Mouse (Mus musculus): ENCODE results near the gene Fgf22. TPM values are rescaled to one million over a fixed set of nuclear protein-coding genes. Genes with fewer than 3 reads are reported as not detected.

The Fgf22 gene
- polyA plus RNA-seq, 1 experiment from 2014 or later = 0.18 TPM

- H3K9me3 ChIP-seq (ENCODE audit: low read length) = no peaks in the 10 kb centered on the region
- no peak for ATAC-seq
- no peaks in the 10 kb centered on the region for H3K36me3 ChIP-seq (ENCODE audit: insufficient read depth, low read length)
- no peak overlapping the region for H3K4me2 ChIP-seq (replicated peaks; ENCODE audit: low read depth, low read length)
- WGBS = 61% methylated on average over 28 of the region's 28 CpGs
- DNase-seq (ENCODE audit: low spot score) = no peak
- TF ChIP-seq EP300 (IDR thresholded peaks at IDR 0.05) = no peak
- TF ChIP-seq CTCF (IDR thresholded peaks at IDR 0.05) = no peak
- no peaks in the 10 kb centered on the region for H3K4me1 ChIP-seq (ENCODE audit: insufficient read depth, low read depth, low read length)
- H3K4me3 ChIP-seq (ENCODE audit: low read depth, low read length) = no peak overlapping the region
- no peak overlapping the region for H3K27ac ChIP-seq (ENCODE audit: low read length)
- no peaks in the 10 kb centered on the region for H3K27me3 ChIP-seq (replicated peaks; ENCODE audit: insufficient read depth, low read length)
- no peak overlapping the region for H3K9ac ChIP-seq (replicated peaks; ENCODE audit: low read depth)
Observed at GRCm38 (mm10) chr10:79728323-79729249, 26.3 kb upstream of the Fgf22 start.

- DNase-seq (ENCODE audit: low spot score) (no peak), ATAC-seq (no peak)
- Histone ChIP-seq H3K4me2 (replicated peaks; ENCODE audit: low read depth, low read length) (no peak overlapping the region), H3K9ac (replicated peaks; ENCODE audit: low read depth) (no peak overlapping the region), H3K9me3 (ENCODE audit: low read length) (no peaks in the 10 kb centered on the region), H3K27me3 (replicated peaks; ENCODE audit: insufficient read depth, low read length) (no peaks in the 10 kb centered on the region), H3K4me1 (ENCODE audit: insufficient read depth, low read depth, low read length) (no peaks in the 10 kb centered on the region), H3K36me3 (ENCODE audit: insufficient read depth, low read length) (no peaks in the 10 kb centered on the region), H3K27ac (ENCODE audit: low read length) (no peak overlapping the region), H3K4me3 (ENCODE audit: low read depth, low read length) (no peak overlapping the region)
- 50% methylated on average over 13 of the region's 13 CpGs for WGBS
- TF ChIP-seq CTCF (IDR thresholded peaks at IDR 0.05) (no peak), EP300 (IDR thresholded peaks at IDR 0.05) (no peak)
Observed at GRCm38 (mm10) chr10:79729357-79729965, 25.4 kb upstream of the Fgf22 start.

- Histone ChIP-seq H3K9me3 (ENCODE audit: low read length) (no peaks in the 10 kb centered on the region), H3K4me3 (ENCODE audit: low read depth, low read length) (no peak overlapping the region), H3K4me2 (replicated peaks; ENCODE audit: low read depth, low read length) (no peak overlapping the region), H3K27me3 (replicated peaks; ENCODE audit: insufficient read depth, low read length) (no peaks in the 10 kb centered on the region), H3K27ac (ENCODE audit: low read length) (no peak overlapping the region), H3K4me1 (ENCODE audit: insufficient read depth, low read depth, low read length) (no peaks in the 10 kb centered on the region), H3K9ac (replicated peaks; ENCODE audit: low read depth) (no peak overlapping the region), H3K36me3 (ENCODE audit: insufficient read depth, low read length) (peaks cover 14% of the 10 kb centered on the region; the same call in 1 of the 2 replicates)
- DNase-seq (ENCODE audit: low spot score) (no peak), ATAC-seq (no peak)
- 93% methylated on average over 1 of the region's 1 CpGs for WGBS
- TF ChIP-seq EP300 (IDR thresholded peaks at IDR 0.05) = no peak
- peak; percentile 60 for TF ChIP-seq CTCF (IDR thresholded peaks at IDR 0.05)
Observed at GRCm38 (mm10) chr10:79732500-79732899, 22.4 kb upstream of the Fgf22 start.

- Histone ChIP-seq H3K4me2 (replicated peaks; ENCODE audit: low read depth, low read length) (no peak overlapping the region), H3K9me3 (ENCODE audit: low read length) (peaks cover 3% of the 10 kb centered on the region; the same call in 1 of the 2 replicates), H3K4me1 (ENCODE audit: insufficient read depth, low read depth, low read length) (no peaks in the 10 kb centered on the region), H3K27me3 (replicated peaks; ENCODE audit: insufficient read depth, low read length) (no peaks in the 10 kb centered on the region), H3K36me3 (ENCODE audit: insufficient read depth, low read length) (peaks cover 22% of the 10 kb centered on the region; the same call in 1 of the 2 replicates), H3K4me3 (ENCODE audit: low read depth, low read length) (no peak overlapping the region), H3K9ac (replicated peaks; ENCODE audit: low read depth) (no peak overlapping the region), H3K27ac (ENCODE audit: low read length) (no peak overlapping the region)
- ATAC-seq = no peak
- no peak for DNase-seq (ENCODE audit: low spot score)
- TF ChIP-seq CTCF (IDR thresholded peaks at IDR 0.05) (no peak), EP300 (IDR thresholded peaks at IDR 0.05) (no peak)
- 93% methylated on average over 15 of the region's 15 CpGs for WGBS
Observed at GRCm38 (mm10) chr10:79733847-79734246, 21.0 kb upstream of the Fgf22 start.

- DNase-seq (ENCODE audit: low spot score) (no peak), ATAC-seq (0 out of 2 replicates have a peak, but pooled peaks have one; percentile 26)
- 38% methylated on average over 43 of the region's 52 CpGs for WGBS
Observed at GRCm38 (mm10) chr10:79735361-79735760, 19.5 kb upstream of the Fgf22 start.

GRCm38 (mm10) chr10:79736706-79737105, 18.2 kb upstream of the Fgf22 start:
- H3K36me3 ChIP-seq (ENCODE audit: insufficient read depth, low read length) = peaks cover 50% of the 10 kb centered on the region; the same call in 1 of the 2 replicates
- peaks cover 11% of the 10 kb centered on the region for H3K9me3 ChIP-seq (ENCODE audit: low read length)
- no peak overlapping the region for H3K27ac ChIP-seq (ENCODE audit: low read length)
- H3K4me1 ChIP-seq (ENCODE audit: insufficient read depth, low read depth, low read length) = no peaks in the 10 kb centered on the region
- WGBS = 67% methylated on average over 13 of the region's 14 CpGs
- no peak overlapping the region for H3K4me2 ChIP-seq (replicated peaks; ENCODE audit: low read depth, low read length)
- no peak for ATAC-seq
- no peak overlapping the region for H3K4me3 ChIP-seq (ENCODE audit: low read depth, low read length)
- no peaks in the 10 kb centered on the region for H3K27me3 ChIP-seq (replicated peaks; ENCODE audit: insufficient read depth, low read length)
- H3K9ac ChIP-seq (replicated peaks; ENCODE audit: low read depth) = no peak overlapping the region
- no peak for DNase-seq (ENCODE audit: low spot score)
- TF ChIP-seq EP300 (IDR thresholded peaks at IDR 0.05) = no peak
- no peak for TF ChIP-seq CTCF (IDR thresholded peaks at IDR 0.05)

More at GRCm38 (mm10) chr10:79735361-79735760, 19.5 kb upstream of the Fgf22 start:
- H3K9ac ChIP-seq (replicated peaks; ENCODE audit: low read depth) = no peak overlapping the region
- H3K4me2 ChIP-seq (replicated peaks; ENCODE audit: low read depth, low read length) = no peak overlapping the region
- H3K27me3 ChIP-seq (replicated peaks; ENCODE audit: insufficient read depth, low read length) = no peaks in the 10 kb centered on the region
- TF ChIP-seq EP300 (IDR thresholded peaks at IDR 0.05) = no peak
- TF ChIP-seq CTCF (IDR thresholded peaks at IDR 0.05) = peak; percentile 12; the same call in 1 of the 2 replicates
- no peaks in the 10 kb centered on the region for H3K4me1 ChIP-seq (ENCODE audit: insufficient read depth, low read depth, low read length)
- peaks cover 11% of the 10 kb centered on the region for H3K9me3 ChIP-seq (ENCODE audit: low read length)
- no peak overlapping the region for H3K27ac ChIP-seq (ENCODE audit: low read length)
- H3K36me3 ChIP-seq (ENCODE audit: insufficient read depth, low read length) = peaks cover 38% of the 10 kb centered on the region; the same call in 1 of the 2 replicates
- H3K4me3 ChIP-seq (ENCODE audit: low read depth, low read length) = no peak overlapping the region

All from lung, postnatal 0 days (tissue).